Mouse (Mus musculus) R1 (cell line): ENCODE measurements around the gene Hist1h4n.

Experiments
- DNase-seq: peaks from one replicate; pipeline ENCODE4 v3.0.0-alpha.2; 2018; ENCODE audit warnings: low read depth, low spot score

Hist1h4n gene

DNA sequence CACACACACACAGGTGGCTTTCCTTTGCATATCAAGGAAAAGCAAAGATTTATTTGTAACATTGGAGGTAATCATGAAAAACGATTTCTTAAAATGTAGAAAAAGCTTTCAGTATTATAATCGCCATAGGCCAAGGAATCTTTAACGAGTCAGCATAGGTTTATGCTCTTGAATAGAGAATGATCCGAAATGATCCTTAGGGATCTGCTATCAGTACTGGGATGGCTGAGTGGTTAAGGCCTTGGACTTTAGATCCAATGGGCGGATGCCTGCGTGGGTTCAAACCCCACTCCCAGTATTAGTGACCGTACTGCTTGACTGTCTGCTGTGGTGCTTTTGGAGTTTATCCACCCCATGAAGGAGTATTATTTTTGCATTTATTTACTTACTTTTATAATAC is 36.4 kb downstream of the Hist1h4n start:
- DNase-seq: peak; percentile 71

DNA sequence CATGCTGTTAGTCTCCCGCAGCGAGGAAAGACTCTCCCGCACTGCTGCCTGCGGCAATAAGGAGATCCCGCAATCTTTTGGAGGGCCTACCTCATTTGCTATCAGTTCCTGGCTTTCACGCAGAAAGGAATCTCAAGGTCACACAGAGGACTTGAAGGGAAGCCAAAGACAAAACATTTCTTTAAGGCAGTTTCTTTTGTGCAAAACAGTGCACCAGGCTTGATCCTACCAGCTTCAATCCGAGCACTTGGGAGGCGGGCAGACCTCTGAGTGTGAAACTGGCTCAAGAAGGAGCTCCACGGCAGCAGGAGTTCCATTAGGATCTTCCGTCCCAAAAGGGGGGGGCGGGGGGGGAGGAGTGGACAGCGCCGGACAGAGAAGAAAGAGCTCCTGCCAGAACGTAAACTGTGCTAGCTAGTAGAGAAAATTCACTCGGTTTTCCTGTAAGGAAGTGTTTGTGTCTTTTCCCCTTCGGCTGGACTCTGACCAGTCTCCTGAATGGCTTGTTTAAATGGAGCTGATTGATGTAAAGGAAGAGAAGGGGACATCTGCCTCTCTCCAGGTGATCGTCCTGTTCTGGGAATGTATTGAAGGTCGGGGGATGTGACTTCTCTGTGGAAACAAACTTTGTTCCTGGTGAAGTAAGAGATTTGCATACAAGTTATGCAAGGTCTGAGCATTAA is 41.3 kb downstream of the Hist1h4n start:
- peak; percentile 93 for DNase-seq

DNA sequence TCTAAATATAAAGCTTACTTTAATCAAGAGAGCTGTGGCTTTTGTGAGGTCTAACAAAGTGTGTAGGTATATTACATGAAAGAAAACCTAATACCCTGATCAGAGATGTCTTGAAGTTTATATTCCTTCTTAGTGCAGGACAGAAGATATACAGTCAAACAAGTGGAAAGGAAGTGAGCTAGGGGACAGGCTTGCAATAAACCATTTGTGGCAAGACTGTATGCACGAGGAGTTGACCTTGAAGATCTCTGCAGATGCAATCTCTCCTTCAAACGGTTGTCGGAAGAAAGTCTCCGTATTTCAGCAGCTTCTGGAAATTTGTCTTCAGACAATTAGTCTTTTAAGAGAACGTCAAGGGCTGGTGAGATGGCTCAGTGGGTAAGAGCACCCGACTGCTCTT is 42.1 kb downstream of the Hist1h4n start:
- DNase-seq: peak; percentile 42

DNA sequence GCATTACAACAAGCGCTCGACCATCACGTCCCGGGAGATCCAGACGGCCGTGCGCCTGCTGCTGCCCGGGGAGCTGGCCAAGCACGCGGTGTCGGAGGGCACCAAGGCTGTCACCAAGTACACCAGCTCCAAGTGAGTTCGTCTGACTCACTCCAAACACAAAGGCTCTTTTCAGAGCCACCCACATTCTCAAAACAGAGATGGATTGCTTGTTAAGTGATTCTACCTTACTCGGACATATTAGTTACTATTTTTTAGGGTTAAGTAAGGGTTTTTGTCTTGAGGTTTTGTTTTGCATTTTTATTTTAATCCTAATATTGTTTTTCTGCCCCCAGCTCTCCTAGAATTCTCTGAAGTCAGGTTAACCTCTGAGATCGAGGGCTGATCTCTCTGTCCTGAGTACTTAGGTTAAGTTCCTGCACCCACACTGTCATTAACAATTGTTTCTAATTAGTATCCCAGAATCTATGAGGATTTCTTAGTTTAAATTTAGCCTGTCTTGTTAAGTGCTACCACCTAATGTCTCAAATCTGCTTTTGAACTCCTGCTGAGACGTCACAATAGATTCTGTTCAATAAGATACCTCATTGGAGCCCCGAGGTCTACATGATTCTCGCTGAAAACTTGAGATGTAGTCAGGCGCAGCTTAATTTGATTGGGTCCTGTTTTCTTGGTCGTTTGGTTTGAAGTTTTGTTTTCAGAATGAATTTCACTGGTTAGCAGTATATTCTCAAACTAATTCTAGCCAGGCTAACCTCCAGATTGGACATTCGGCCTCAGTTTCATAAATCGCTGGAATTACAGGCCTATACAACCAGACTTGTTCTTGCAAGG is 44.0 kb downstream of the Hist1h4n start:
- peak; percentile 70 for DNase-seq

DNA sequence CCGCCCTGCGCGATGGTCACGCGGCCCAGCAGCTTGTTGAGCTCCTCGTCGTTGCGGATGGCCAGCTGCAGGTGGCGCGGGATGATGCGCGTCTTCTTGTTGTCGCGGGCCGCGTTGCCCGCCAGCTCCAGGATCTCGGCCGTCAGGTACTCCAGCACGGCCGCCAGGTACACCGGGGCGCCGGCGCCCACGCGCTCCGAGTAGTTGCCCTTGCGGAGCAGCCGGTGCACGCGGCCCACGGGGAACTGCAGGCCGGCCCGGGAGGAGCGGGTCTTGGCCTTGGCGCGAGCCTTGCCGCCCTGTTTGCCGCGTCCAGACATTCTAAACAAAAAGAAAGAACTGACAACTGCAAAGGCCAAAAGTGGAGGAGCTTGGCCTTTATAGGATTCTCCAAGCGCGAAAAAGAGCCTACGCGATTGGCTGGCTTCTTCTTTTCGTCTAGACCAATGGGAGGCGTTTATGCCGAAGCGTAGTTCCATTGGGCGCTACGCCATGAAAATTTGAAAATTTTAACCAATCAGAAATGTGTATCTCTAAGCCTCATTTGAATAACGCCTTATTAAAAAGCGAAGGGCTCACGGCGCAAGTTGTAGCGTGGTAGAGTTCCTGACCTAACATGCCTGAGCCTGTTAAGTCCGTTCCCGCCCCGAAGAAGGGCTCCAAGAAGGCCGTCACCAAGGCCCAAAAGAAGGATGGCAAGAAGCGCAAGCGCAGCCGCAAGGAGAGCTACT is 44.9 kb downstream of the Hist1h4n start, which contains the start of the genes Hist1h2an and Hist1h2bp:
Gene Hist1h2an (minus strand): TSS at position 320 of the 731 bp plus-strand sequence.
Gene Hist1h2bp (plus strand): TSS at position 563 of the 731 bp plus-strand sequence.
- peak; percentile 99 for DNase-seq

DNA sequence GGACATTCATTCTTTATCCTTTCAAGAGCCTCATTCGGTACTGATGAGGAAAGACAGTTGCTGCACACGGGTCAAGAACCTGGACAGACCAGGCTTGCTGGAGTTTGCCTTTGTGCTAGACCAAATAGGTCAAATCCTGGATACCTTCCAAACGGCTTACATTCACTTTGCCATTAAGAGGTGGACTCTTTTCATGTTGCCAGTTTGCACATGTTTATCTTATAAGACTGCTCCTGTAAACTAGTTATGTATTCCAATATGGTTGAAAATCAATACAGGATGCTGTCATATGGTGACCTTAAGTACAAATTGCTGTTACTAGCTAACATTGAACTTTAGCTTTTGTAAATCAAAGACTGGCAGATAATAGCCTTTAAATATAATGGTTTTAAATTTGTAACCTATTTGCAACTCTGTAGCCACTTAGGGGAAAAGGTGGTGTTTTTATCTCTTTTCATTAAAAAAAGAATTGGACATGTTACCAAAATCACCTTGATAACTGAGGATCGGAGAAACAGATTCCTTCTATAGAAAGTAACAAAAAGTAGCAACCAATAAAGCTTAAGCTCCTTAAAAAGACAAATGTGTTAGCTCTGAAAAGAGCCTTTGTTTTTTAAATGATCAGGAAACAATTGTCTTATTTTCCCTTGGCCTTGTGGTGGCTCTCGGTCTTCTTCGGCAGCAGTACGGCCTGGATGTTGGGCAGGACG is 45.7 kb downstream of the Hist1h4n start:
- peak; percentile 72 for DNase-seq

DNA sequence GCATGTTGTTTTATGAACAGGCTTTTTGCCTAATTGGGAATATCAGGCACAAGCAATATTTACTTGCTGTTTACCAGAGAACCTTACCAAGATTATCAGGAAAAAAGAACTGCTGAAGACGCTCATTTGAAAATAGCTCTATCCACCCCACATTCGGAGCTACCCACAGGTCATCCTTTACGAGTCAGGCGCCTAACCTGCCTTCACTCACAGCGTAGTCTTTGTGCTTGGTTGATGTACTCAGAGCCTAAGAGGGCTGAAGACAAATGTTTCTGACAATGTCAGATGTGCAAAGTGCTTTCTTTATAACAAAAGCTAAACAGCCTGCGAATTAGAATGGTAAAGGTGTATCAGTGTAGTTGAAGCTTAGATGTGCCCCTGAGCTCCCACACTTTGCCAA is 47.7 kb downstream of the Hist1h4n start:
- no peak for DNase-seq

DNA sequence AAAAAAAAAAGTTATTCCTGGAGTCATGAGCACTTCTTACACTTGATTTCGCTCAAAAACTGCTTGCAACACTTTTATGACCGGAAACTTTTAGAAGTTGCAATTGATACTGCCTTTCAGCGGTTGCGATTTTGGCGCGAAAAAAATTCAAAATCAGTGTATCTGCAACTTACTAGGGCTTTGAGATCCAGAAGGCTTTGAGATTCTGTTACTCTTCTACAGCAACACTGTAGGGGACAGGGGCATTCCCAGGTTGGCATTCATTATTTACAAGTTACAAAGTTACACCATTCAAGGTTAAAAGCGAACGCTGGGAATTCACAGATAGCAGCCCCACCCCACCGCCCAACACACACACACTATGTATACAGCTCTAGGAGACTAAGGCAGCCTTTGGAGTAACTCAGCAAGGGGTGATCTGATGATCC is 48.2 kb downstream of the Hist1h4n start:
- peak; percentile 82 for DNase-seq

DNA sequence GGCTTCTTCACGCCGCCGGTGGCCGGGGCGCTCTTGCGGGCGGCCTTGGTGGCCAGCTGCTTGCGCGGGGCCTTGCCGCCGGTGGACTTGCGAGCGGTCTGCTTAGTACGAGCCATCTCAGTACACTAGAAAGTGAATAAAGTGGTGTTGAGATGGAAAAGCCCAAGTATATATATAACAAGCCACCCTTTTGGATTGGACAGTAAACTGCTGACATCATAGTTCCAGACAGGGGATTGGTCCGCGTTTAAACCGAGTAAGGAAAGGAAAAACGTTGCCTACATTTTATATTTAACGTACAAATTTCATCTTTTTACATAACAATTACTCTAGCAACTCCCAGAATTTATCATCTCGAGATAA is 48.8 kb downstream of the Hist1h4n start, which contains the start of gene Hist1h3i:
Gene Hist1h3i (minus strand): TSS at position 116 of the 363 bp plus-strand sequence.
- peak; percentile 93 for DNase-seq

DNA sequence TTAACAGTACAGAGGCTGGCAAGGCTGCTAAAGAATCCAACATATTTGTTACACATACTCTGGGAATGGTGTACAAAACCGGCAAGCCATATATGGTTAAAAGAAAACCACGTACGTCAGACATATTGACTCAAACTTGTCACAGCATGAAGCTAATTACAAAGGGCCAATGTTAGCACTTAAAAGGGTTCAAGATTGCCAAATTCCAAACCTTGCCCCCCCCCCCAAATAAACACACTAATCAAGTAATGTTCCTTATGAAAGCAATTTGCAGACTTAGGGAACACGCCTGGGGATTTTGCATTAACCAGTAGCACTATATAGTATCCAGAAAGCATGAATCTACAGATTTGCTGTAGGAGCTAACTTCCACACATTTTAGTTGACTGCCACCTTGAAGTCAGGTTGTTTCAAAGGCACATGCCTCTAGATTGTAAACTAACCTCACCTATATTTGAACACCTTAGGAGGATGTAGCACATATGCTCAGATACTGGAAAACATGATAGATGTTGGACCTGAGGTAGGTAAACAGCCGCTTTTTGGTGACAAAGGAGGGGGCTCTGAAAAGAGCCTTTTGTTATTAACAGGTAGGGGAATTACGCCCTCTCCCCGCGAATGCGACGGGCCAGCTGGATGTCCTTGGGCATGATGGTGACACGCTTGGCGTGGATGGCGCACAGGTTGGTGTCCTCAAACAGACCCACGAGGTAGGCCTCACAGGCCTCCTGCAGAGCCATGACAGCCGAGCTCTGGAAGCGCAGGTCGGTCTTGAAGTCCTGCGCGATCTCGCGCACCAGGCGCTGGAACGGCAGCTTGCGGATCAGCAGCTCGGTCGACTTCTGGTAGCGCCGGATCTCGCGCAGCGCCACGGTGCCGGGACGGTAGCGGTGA is 49.4 kb downstream of the Hist1h4n start:
- DNase-seq: peak; percentile 78
